Mouse (Mus musculus) embryo, embryonic 10.5 days (tissue): Measurements from ENCODE around the gene Vwa8.

Experiments
- DNase-seq: peaks from one replicate; pipeline ENCODE4 v3.0.0-alpha.2; 2015; ENCODE audit warnings: low spot score

Gene Vwa8

GRCm38 (mm10) chr14:79184071-79184470 lies 335.2 kb downstream of the Vwa8 start:
- no peak for DNase-seq

- no peak for DNase-seq
Measured at GRCm38 (mm10) chr14:79185018-79185685, 336.3 kb downstream of the Vwa8 start.

DNA sequence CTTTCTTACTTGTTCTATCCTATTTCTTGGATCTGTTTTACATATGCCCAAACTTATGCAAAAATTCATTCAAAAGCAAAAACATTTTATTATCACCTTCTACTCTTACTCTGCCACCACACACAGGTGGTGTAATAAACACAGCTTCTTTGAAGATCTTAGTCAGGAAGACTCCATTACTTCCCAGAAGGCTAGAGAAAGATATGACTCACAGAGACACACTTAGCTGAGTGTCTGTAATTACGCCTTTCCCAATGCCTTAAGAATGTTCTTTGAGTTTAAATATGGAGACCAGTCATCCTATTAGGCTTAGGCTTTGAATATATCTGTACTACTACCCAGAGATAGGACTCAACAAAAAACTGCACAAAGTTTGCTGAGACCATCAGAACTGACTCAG lies 338.1 kb downstream of the Vwa8 start:
- DNase-seq, result no peak

GRCm38 (mm10) chr14:79196711-79197110 lies 347.9 kb downstream of the Vwa8 start:
- no peak for DNase-seq

DNA sequence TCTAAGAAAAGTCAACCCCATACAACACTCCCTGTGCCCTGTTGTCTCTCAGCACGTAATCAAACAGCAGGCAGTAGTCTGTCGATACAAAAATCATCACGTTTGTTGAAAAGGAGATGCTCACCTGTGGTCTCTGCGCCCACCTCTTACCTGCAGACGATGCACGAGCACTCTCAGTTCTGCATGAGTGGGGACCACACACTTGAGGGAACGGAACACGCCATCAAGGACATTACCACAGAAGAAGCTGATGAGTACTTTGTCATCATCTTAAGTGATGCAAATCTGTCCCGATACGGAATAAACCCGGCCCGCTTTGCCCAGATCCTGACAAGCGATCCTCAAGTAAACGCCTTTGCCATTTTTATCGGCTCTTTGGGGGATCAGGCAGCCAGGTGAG lies 349.2 kb downstream of the Vwa8 start:
- no peak for DNase-seq

DNA sequence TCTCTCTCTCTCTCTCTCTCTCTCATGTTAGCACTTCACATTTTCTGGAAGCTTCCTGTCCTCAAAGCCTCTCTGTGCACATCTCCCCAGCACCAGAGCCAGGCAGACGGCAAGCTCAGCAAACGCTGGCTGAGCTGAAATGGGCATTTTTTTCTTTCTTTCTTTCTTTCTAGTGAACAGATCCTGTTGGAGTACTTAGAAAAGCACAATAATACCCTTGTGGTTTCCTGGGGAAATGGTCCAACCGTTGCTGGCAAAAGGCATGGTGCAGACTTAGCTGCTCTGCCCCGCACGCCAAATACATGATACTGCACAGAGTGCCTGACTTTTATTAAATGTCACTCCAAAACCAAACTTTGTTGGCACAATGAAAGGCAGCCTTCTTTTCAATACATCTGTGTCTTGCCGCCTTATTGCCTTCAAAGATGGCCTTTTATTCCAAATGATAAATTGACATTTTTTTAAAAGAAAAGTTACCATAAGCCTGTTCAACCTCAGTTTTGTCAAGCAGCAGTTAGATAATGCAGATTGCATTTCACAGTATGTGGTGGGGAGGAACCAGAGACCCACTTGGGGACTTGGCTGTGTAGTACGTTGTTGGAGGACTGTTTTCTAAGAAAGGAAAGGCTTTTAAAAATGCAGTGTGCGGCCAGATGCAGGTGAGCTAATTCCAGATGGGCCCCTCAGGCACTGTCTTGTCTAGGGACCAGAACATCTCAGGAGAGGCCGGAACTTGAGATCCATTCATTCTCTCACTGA lies 351.5 kb downstream of the Vwa8 start:
- DNase-seq, result no peak

GRCm38 (mm10) chr14:79200892-79201285 lies 352.0 kb downstream of the Vwa8 start:
- no peak for DNase-seq

DNA sequence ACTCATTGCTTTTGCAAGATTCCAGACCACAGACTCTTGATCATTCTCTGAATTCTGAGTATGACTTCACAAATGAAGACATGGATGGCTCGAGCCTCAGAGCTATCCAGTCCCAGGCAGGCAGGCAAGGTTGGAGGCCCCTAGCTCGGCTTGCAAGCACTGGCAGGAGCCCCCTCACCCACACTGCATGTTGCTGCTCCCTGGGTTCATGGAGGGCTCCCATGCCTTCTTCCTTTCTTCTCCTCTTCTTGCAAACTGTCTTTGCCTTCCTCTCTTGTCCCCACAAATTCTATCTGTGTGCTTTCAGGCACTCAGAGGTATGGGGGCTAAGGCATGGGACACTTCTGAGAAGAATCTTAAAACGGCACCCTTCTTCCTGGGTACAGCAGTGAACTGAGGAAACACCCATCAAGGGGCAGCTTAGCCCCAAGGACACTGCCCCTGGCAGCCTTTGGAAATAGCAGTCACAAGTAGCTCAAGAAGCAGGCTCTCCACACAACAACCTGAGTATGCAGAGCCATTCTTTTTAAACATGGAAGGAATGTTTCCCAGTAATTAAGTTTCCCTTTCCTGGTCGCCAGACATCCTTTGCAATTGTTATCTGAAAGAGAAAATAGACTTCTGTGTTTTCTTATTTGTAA lies 354.0 kb downstream of the Vwa8 start:
- peak; percentile 59 for DNase-seq

DNA sequence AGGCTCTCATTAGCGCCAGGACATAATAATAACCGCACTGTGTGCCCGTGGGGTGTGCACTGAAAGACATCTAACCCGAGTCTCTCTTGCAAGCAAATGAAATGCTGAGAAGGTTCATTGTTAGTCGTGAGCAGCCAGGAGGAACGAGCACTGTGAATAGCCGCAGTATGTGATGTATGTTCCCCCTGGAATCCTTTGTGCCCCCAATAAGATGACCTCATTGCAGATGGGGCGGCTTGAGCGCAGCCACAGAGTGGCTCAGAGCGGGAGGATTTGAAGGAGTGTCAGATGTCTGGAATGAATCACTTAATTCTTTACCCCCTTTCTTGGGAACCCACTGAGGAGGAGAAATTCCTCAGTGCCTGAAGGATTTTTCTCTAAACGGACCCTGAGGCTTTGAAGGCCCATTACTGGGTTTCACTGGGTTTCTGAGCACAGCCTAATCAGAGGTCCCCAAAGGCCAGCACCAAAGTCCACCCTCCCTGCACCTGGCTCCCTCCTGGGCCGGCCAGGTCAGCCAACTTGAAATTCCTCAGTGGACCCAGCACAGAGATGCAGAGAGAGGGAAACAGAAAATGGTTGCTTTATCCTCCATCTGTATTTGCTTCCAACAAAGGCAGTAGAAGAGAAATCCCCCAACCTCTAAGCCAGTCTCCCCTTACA lies 354.8 kb downstream of the Vwa8 start:
- DNase-seq, result peak; percentile 88

GRCm38 (mm10) chr14:79204866-79205265 lies 356.0 kb downstream of the Vwa8 start:
- DNase-seq, result no peak

- peak; percentile 45 for DNase-seq
Measured at GRCm38 (mm10) chr14:79206210-79206609, 357.4 kb downstream of the Vwa8 start.

GRCm38 (mm10) chr14:79208468-79208867 lies 359.6 kb downstream of the Vwa8 start:
- DNase-seq, result no peak

- DNase-seq, result no peak
Measured at GRCm38 (mm10) chr14:79209813-79210212, 361.0 kb downstream of the Vwa8 start.

GRCm38 (mm10) chr14:79212380-79212991 lies 363.6 kb downstream of the Vwa8 start:
- no peak for DNase-seq

DNA sequence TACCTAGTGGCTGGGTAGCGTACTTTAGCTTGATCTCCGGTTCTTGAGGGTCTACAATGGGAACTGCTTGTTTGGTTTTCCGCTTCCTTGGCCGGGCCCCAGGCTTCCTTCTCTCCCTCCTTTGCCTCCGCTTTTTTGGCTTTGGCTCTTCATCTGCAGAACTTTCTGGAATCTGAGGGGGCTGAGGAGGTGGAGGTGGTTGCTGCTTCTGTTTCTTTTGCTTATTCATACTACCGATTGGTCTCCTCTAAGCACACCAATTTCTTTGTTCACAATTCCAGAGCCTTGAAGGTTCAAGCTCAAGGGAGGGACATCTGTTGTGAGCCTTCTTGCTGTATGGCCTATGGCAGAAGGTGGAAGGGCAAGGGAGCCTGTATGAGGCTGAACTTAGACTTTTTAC lies 365.3 kb downstream of the Vwa8 start:
- DNase-seq, result no peak

GRCm38 (mm10) chr14:79214660-79215249 lies 365.9 kb downstream of the Vwa8 start:
- no peak for DNase-seq

GRCm38 (mm10) chr14:79216366-79216765 lies 367.5 kb downstream of the Vwa8 start:
- no peak for DNase-seq

DNA sequence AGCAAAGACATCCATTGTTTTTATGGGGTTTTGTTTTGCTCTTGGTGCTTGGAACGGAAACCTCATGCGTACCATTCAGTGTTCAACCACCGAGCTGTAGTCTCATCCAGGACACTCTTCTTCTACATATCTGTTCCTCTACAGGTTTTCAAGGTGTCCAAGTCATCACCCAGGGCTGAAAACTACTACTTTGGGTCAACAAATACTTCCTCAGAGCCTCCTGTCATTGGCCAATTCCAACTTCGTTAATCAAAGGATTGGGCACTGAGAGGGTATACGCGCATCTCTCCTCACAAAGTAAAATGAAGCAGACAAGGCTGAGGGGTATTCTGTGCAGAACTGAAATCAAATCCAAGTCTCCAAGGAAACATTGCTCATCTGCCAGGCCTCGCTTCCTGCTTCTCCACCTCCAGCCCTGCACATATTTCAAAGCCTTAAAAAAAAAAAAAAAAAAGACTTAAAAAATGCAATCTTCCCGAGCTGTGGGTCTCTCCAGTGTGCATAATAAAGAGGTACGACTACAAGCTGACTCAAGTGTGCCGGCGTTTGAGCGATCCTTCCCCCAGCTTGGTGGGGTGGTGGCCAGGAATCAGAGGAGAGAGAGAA lies 374.7 kb downstream of the Vwa8 start:
- no peak for DNase-seq

- DNase-seq, result no peak
Measured at GRCm38 (mm10) chr14:79225458-79225857, 376.6 kb downstream of the Vwa8 start.

DNA sequence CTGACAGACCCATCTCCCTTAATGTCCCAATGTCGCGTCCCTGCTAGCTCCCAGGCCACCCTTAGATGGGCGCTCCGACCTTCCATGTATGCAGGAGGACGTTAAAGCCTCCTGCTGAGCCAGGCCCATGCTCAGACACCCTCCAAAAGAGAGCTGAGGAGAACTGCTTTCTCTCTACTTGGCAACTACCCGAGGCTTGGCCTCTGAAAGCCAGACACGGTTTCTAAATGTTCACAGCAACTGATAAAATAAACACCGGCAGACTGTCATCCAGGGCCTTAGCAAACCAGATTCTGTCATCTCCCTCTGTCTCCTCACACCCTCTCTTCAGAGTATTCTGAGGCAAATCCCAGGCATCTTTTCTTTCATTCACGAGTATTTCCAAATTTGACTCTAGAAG lies 377.2 kb downstream of the Vwa8 start:
- no peak for DNase-seq

- DNase-seq, result no peak
Measured at GRCm38 (mm10) chr14:79226741-79227140, 377.9 kb downstream of the Vwa8 start.
